10 mouse cellular contexts compared by ENCODE assay signal in genomic region chr2:174116929-174117328, GRCm38 (mm10). TPM values are rescaled to one million over a fixed set of nuclear protein-coding genes. Genes with fewer than 3 reads are reported as not detected.
DNase-seq lines count a peak whose midpoint lies in the region; ATAC-seq and TF ChIP-seq lines count a peak whose summit lies in the region.
"Had no signal": no experiment of that assay in that cellular context is flagged by ENCODE, and none has a peak within 500 bp of the region (broad histone marks: within the 10 kb centered on the region; RNA-seq: fewer than 3 reads in every experiment).

No protein-coding gene starts in this region.

- H3K4me1 ChIP-seq in CH12.LX (ENCODE audit: control insufficient read depth in 1 of 2, insufficient read depth in 2 of 2): peaks cover under 1 to 7% of the 10 kb centered on the region in 2 experiments; a peak in 3 of 4 replicates
- H3K4me1 ChIP-seq in liver, postnatal 0 days (ENCODE audit: insufficient read depth): peaks cover 2% of the 10 kb centered on the region; the same call in 1 of the 2 replicates

- no peak overlapping the region for H3K27ac ChIP-seq in CH12.LX (ENCODE audit: insufficient read depth, low read depth)
- no peak overlapping the region for H3K27ac ChIP-seq in liver, postnatal 0 days (ENCODE audit: low read depth)

- no peaks in the 10 kb centered on the region for H3K27me3 ChIP-seq in CH12.LX (replicated peaks)
- no peaks in the 10 kb centered on the region for H3K27me3 ChIP-seq in liver, postnatal 0 days (ENCODE audit: insufficient read depth, low read length)

- intact Hi-C loops in gastrocnemius, postnatal 36 days (cut with DNase I): no loop called here

- no peak for TF ChIP-seq CTCF in CH12.LX (conservative IDR thresholded peaks at IDR 0.05 in 1 of 2, IDR thresholded peaks at IDR 0.05 in 1 of 2; ENCODE audit: low read depth in 2 of 2, low read length in 2 of 2)
- no peak for TF ChIP-seq CTCF in liver, postnatal 0 days (IDR thresholded peaks at IDR 0.05; ENCODE audit: low read depth)

- H3K9me3 ChIP-seq in CH12.LX (replicated peaks; ENCODE audit: low read length): no peaks in the 10 kb centered on the region
- H3K9me3 ChIP-seq in liver, postnatal 0 days (ENCODE audit: low read length): no peaks in the 10 kb centered on the region

- dilution Hi-C loops in CH12.LX (cut with MboI; ENCODE audit: extremely low pct_ligation_motif_present, extremely low pct_unique_long_range_greater_than_20kb, low sequenced_read_pairs): no loop called here

- H3K79me2 ChIP-seq in CH12.LX (replicated peaks; ENCODE audit: control insufficient read depth, extremely low read depth, insufficient read depth, poor library complexity, severe bottlenecking): no peaks in the 10 kb centered on the region

- no peak for TF ChIP-seq POLR2A in CH12.LX (IDR thresholded peaks at IDR 0.05; ENCODE audit: low read depth, low read length)

- no peak for TF ChIP-seq RAD21 in CH12.LX (IDR thresholded peaks at IDR 0.05; ENCODE audit: low read depth, low read length)

- H3K36me3 ChIP-seq in CH12.LX (replicated peaks in 1 of 2; ENCODE audit: control insufficient read depth in 1 of 2, insufficient read depth in 1 of 2, low read length in 1 of 2): peaks cover 70 to 100% of the 10 kb centered on the region in 2 experiments
- peaks cover 50% of the 10 kb centered on the region for H3K36me3 ChIP-seq in liver, postnatal 0 days (replicated peaks; ENCODE audit: insufficient read depth, low read length)

- H3K4me3 ChIP-seq in CH12.LX (replicated peaks in 1 of 3; ENCODE audit: low read depth in 2 of 3, low read length in 2 of 3, poor library complexity in 1 of 3): no peak overlapping the region
- no peak overlapping the region for H3K4me3 ChIP-seq in liver, postnatal 0 days (ENCODE audit: low read depth, low read length)

- in situ Hi-C loops in CH12.LX (cut with MboI; ENCODE audit: low pct_ligation_motif_present, low pct_unique_long_range_greater_than_20kb, low sequenced_read_pairs): loop anchor here (25.0 kb wide), 1 partner anchor 305 kb away; no protein-coding TSS in a partner anchor

- H3K9ac ChIP-seq in CH12.LX (ENCODE audit: insufficient read depth, low read depth): no peak overlapping the region
- no peak overlapping the region for H3K9ac ChIP-seq in liver, postnatal 0 days (replicated peaks)

- peak; percentile 14 for DNase-seq in gastrocnemius, postnatal 10 days
- no peak for DNase-seq in gastrocnemius, postnatal 36 days
- peak; percentile 21 for DNase-seq in CH12.LX (ENCODE audit: extremely low read depth)
- DNase-seq in embryo, embryonic 10 days (ENCODE audit: low spot score): peak; percentile 52
- DNase-seq in kidney, postnatal 36 days: no peak
- no peak for DNase-seq in liver, postnatal 0 days
- DNase-seq: kidney, adult 18-20 months; lung, postnatal 36 days had no signal

- H3K4me2 ChIP-seq in CH12.LX (ENCODE audit: insufficient read depth, low read depth, poor library complexity, severe bottlenecking): no peak overlapping the region
- no peak overlapping the region for H3K4me2 ChIP-seq in liver, postnatal 0 days (ENCODE audit: low read depth, low read length)

- 78% methylated on average over 16 of the region's 16 CpGs for WGBS in liver, postnatal 0 days (ENCODE audit: insufficient replicate concordance)

- ATAC-seq in megakaryocyte, adult 5-6 weeks (ENCODE audit: poor library complexity, severe bottlenecking): peak; percentile 58
- ATAC-seq in liver, postnatal 0 days: no peak
- no peak for ATAC-seq in frontal cortex, adult (ENCODE audit: low TSS enrichment)

- TF ChIP-seq EP300 in CH12.LX (IDR thresholded peaks at IDR 0.05; ENCODE audit: low read length): no peak
- no peak for TF ChIP-seq EP300 in liver, postnatal 0 days (IDR thresholded peaks at IDR 0.05; ENCODE audit: low read depth)

TF ChIP-seq in CH12.LX, 34 proteins besides CTCF, POLR2A, EP300 and RAD21:
- TF ChIP-seq BHLHE40 (IDR thresholded peaks at IDR 0.05; ENCODE audit: low read depth, low read length) (0 out of 2 replicates have a peak, but pooled peaks have one; percentile 6), ZC3H11A (IDR thresholded peaks at IDR 0.05; ENCODE audit: low read depth, low read length) (no peak)

RNA-seq across cellular contexts. Expression of gene Npepl1, which starts 6.8 kb away (rescaled TPM):
- total RNA-seq in gastrocnemius, postnatal 10 days (2021): 10 to 100 TPM; 65.4 to 71.4 TPM
- 10 to 100 TPM; 59.7 to 70.6 TPM for total RNA-seq in gastrocnemius, postnatal 36 days (2021)
- total RNA-seq in CH12.LX (2012; rRNA removed): 37.2 and 39.5 TPM in 2 replicates
- total RNA-seq in CH12.LX (2014; rRNA removed): 72.0 and 93.6 TPM in 2 replicates
- 90.8 and 93.3 TPM in 2 replicates for polyA plus RNA-seq in CH12.LX (2012; ENCODE audit: insufficient read length, low read depth)
- total RNA-seq in megakaryocyte, adult 5-6 weeks (2015): 21.3 and 23.1 TPM in 2 replicates
- 16.7 and 17.0 TPM in 2 replicates for total RNA-seq in megakaryocyte, adult 5-6 weeks (2017)
- polyA plus RNA-seq in liver, postnatal 0 days (2015; fragmentation: Nextera tagmentation; extraction: Ambion mirVana): 30.8 and 32.0 TPM in 2 replicates

RNA-seq across cellular contexts. Expression of gene Stx16, which starts 40.8 kb away (rescaled TPM):
- 10 to 100 TPM; 24.2 to 32.2 TPM for total RNA-seq in gastrocnemius, postnatal 10 days (2021)
- total RNA-seq in gastrocnemius, postnatal 36 days (2021): 10 to 100 TPM; 17.5 to 17.8 TPM
- 17.2 and 22.5 TPM in 2 replicates for total RNA-seq in CH12.LX (2012; rRNA removed)
- total RNA-seq in CH12.LX (2014; rRNA removed): 18.8 and 21.0 TPM in 2 replicates
- polyA plus RNA-seq in CH12.LX (2012; ENCODE audit: insufficient read length, low read depth): 33.2 and 40.7 TPM in 2 replicates
- total RNA-seq in megakaryocyte, adult 5-6 weeks (2015): 28.8 and 33.8 TPM in 2 replicates
- total RNA-seq in megakaryocyte, adult 5-6 weeks (2017): 30.4 and 31.0 TPM in 2 replicates
- polyA plus RNA-seq in liver, postnatal 0 days (2015; fragmentation: Nextera tagmentation; extraction: Ambion mirVana): 2.4 and 2.9 TPM in 2 replicates

Comparison
In these comparisons a context has a peak if more than half of its experiments do, and no peak if none do; other contexts are left out.
1. DNase-seq: peak in gastrocnemius, postnatal 10 days (single experiment), CH12.LX (single experiment) and embryo, embryonic 10 days (single experiment); none in gastrocnemius, postnatal 36 days (0 of 2), kidney, postnatal 36 days (0 of 2) and liver, postnatal 0 days (single experiment).